Mouse (Mus musculus): Measurements from ENCODE around the gene Aim2.

GRCm38 (mm10) chr1:173370456-173370855 is 19.8 kb downstream of the Aim2 start:
- TF ChIP-seq CTCF (IDR thresholded peaks at IDR 0.05; ENCODE audit: low read depth) (no peak), EP300 (IDR thresholded peaks at IDR 0.05; ENCODE audit: low read depth) (no peak)

Data from liver, postnatal 0 days (tissue).